ENCODE assay signal across 8 mouse cellular contexts in genomic region chr11:101069391-101070188, GRCm38 (mm10). TPM values are rescaled to one million over a fixed set of nuclear protein-coding genes. Genes with fewer than 3 reads are reported as not detected.
DNase-seq lines count a peak whose midpoint lies in the region; ATAC-seq and TF ChIP-seq lines count a peak whose summit lies in the region.

Gene Naglu, plus strand, starts transcription at chr11:101070012.

- ATAC-seq in cerebellum, adult (ENCODE audit: insufficient number of reproducible peaks, low FRiP score, low TSS enrichment): peak; percentile 79
- ATAC-seq in forebrain, embryonic 13.5 days: peak; percentile 91
- ATAC-seq in heart, postnatal 0 days (ENCODE audit: insufficient read depth, low read depth): peak; percentile 88
- ATAC-seq in liver, embryonic 15.5 days (ENCODE audit: insufficient read depth): peak; percentile 82
- ATAC-seq in neural tube, embryonic 11.5 days (ENCODE audit: insufficient read depth, low FRiP score, low TSS enrichment): peak; percentile 86; the same call in 1 of the 2 replicates
- peak; percentile 87 for ATAC-seq in stomach, embryonic 16.5 days (ENCODE audit: insufficient read depth, low FRiP score)

- H3K4me2 ChIP-seq in forebrain, embryonic 13.5 days: peak within 1 kb of the TSS; percentile 93
- peak within 1 kb of the TSS; percentile 99 for H3K4me2 ChIP-seq in heart, postnatal 0 days (ENCODE audit: low read depth, low read length)
- peak within 1 kb of the TSS; percentile 94 for H3K4me2 ChIP-seq in liver, embryonic 15.5 days
- H3K4me2 ChIP-seq in neural tube, embryonic 11.5 days (ENCODE audit: low read depth): peak within 1 kb of the TSS; percentile 99
- H3K4me2 ChIP-seq in stomach, embryonic 16.5 days (ENCODE audit: low read depth, low read length): peak within 1 kb of the TSS; percentile 94

- WGBS in forebrain, embryonic 13.5 days: 6% methylated on average over 35 of the region's 35 CpGs
- WGBS in heart, postnatal 0 days: 4% methylated on average over 35 of the region's 35 CpGs
- 2% methylated on average over 35 of the region's 35 CpGs for WGBS in liver, embryonic 15.5 days (ENCODE audit: insufficient replicate concordance)
- WGBS in neural tube, embryonic 11.5 days: 5% methylated on average over 35 of the region's 35 CpGs
- 3% methylated on average over 35 of the region's 35 CpGs for WGBS in stomach, embryonic 16.5 days

- H3K4me3 ChIP-seq in ES-Bruce4 (ENCODE audit: low read depth, low read length): peak within 1 kb of the TSS; percentile 81
- peak within 1 kb of the TSS; percentile 70 for H3K4me3 ChIP-seq in forebrain, embryonic 13.5 days
- H3K4me3 ChIP-seq in heart, postnatal 0 days (ENCODE audit: low read depth, low read length): peak within 1 kb of the TSS; percentile 69
- H3K4me3 ChIP-seq in liver, embryonic 15.5 days (replicated peaks): peak within 1 kb of the TSS; percentile 78
- peak within 1 kb of the TSS; percentile 79 for H3K4me3 ChIP-seq in neural tube, embryonic 11.5 days (ENCODE audit: low read depth, low read length)
- peak within 1 kb of the TSS; percentile 77 for H3K4me3 ChIP-seq in stomach, embryonic 16.5 days (replicated peaks; ENCODE audit: low read length)

- H3K27me3 ChIP-seq in ES-Bruce4 (ENCODE audit: control insufficient read depth, insufficient read depth, low read length, poor library complexity, severe bottlenecking): no peaks in the 10 kb centered on the region
- no peaks in the 10 kb centered on the region for H3K27me3 ChIP-seq in forebrain, embryonic 13.5 days
- H3K27me3 ChIP-seq in heart, postnatal 0 days (ENCODE audit: control insufficient read depth, insufficient read depth, low read length): no peaks in the 10 kb centered on the region
- peaks cover 58% of the 10 kb centered on the region for H3K27me3 ChIP-seq in liver, embryonic 15.5 days
- H3K27me3 ChIP-seq in neural tube, embryonic 11.5 days (ENCODE audit: control insufficient read depth, insufficient read depth, low read length): peaks cover 10% of the 10 kb centered on the region; the same call in 1 of the 2 replicates
- no peaks in the 10 kb centered on the region for H3K27me3 ChIP-seq in stomach, embryonic 16.5 days (ENCODE audit: control insufficient read depth, insufficient read depth, low read length)

- H3K4me1 ChIP-seq in ES-Bruce4 (ENCODE audit: control insufficient read depth, insufficient read depth, low read length): no peaks in the 10 kb centered on the region
- H3K4me1 ChIP-seq in forebrain, embryonic 13.5 days: peaks cover 24% of the 10 kb centered on the region
- peaks cover 14% of the 10 kb centered on the region for H3K4me1 ChIP-seq in heart, postnatal 0 days (ENCODE audit: control insufficient read depth, insufficient read depth)
- peaks cover 44% of the 10 kb centered on the region for H3K4me1 ChIP-seq in liver, embryonic 15.5 days (replicated peaks)
- no peaks in the 10 kb centered on the region; the same call in 1 of the 2 replicates for H3K4me1 ChIP-seq in neural tube, embryonic 11.5 days (ENCODE audit: control insufficient read depth, insufficient read depth, low read length)
- peaks cover 25% of the 10 kb centered on the region for H3K4me1 ChIP-seq in stomach, embryonic 16.5 days (ENCODE audit: control insufficient read depth, insufficient read depth, low read length)

- peak; percentile 91 for DNase-seq in heart, postnatal 0 days (ENCODE audit: low spot score)
- peak; percentile 96 to 98 for DNase-seq in kidney, postnatal 4 days
- peak; percentile 91 for DNase-seq in neural tube, embryonic 11.5 days (ENCODE audit: low spot score)

- no peaks in the 10 kb centered on the region for H3K36me3 ChIP-seq in ES-Bruce4 (ENCODE audit: control insufficient read depth, insufficient read depth, low read length, poor library complexity, severe bottlenecking)
- H3K36me3 ChIP-seq in forebrain, embryonic 13.5 days (ENCODE audit: poor library complexity, severe bottlenecking): no peaks in the 10 kb centered on the region
- no peaks in the 10 kb centered on the region for H3K36me3 ChIP-seq in heart, postnatal 0 days (replicated peaks; ENCODE audit: control insufficient read depth, insufficient read depth, low read length)
- peaks cover 1% of the 10 kb centered on the region; the same call in 1 of the 2 replicates for H3K36me3 ChIP-seq in liver, embryonic 15.5 days (replicated peaks)
- H3K36me3 ChIP-seq in neural tube, embryonic 11.5 days (ENCODE audit: control insufficient read depth, insufficient read depth, low read length): no peaks in the 10 kb centered on the region
- no peaks in the 10 kb centered on the region for H3K36me3 ChIP-seq in stomach, embryonic 16.5 days (ENCODE audit: control insufficient read depth, insufficient read depth, low read length)

- no peak within 1 kb of the TSS for H3K27ac ChIP-seq in ES-Bruce4 (ENCODE audit: insufficient read depth, low read length)
- H3K27ac ChIP-seq in forebrain, embryonic 13.5 days: peak within 1 kb of the TSS; percentile 15
- H3K27ac ChIP-seq in heart, postnatal 0 days (ENCODE audit: low read depth): peak within 1 kb of the TSS; percentile 54
- H3K27ac ChIP-seq in liver, embryonic 15.5 days (replicated peaks): 0 out of 2 replicates have a peak within 1 kb of the TSS, but pooled peaks have one; percentile 30
- H3K27ac ChIP-seq in neural tube, embryonic 11.5 days (ENCODE audit: low read depth, low read length): no peak within 1 kb of the TSS
- H3K27ac ChIP-seq in stomach, embryonic 16.5 days (ENCODE audit: low read length): no peak within 1 kb of the TSS

- TF ChIP-seq CTCF in ES-Bruce4 (IDR thresholded peaks at IDR 0.05; ENCODE audit: low read depth, low read length): no peak
- no peak for TF ChIP-seq CTCF in heart, postnatal 0 days (IDR thresholded peaks at IDR 0.05; ENCODE audit: low read depth)

- peak within 1 kb of the TSS; percentile 77 for H3K9ac ChIP-seq in ES-Bruce4 (ENCODE audit: low read depth, poor library complexity, severe bottlenecking)
- H3K9ac ChIP-seq in forebrain, embryonic 13.5 days: peak within 1 kb of the TSS; percentile 85
- peak within 1 kb of the TSS; percentile 65 for H3K9ac ChIP-seq in heart, postnatal 0 days (replicated peaks; ENCODE audit: low read depth, low read length)
- H3K9ac ChIP-seq in liver, embryonic 15.5 days: peak within 1 kb of the TSS; percentile 65
- peak within 1 kb of the TSS; percentile 81 for H3K9ac ChIP-seq in neural tube, embryonic 11.5 days (ENCODE audit: low read length)
- H3K9ac ChIP-seq in stomach, embryonic 16.5 days (ENCODE audit: low read length): peak within 1 kb of the TSS; percentile 82

- no peak; the same call in 1 of the 2 replicates for TF ChIP-seq EP300 in ES-Bruce4 (IDR thresholded peaks at IDR 0.05; ENCODE audit: insufficient read depth, low read depth, low read length)
- TF ChIP-seq EP300 in heart, postnatal 0 days (IDR thresholded peaks at IDR 0.05; ENCODE audit: low read depth): peak; percentile 72

- H3K9me3 ChIP-seq in ES-Bruce4 (replicated peaks; ENCODE audit: control insufficient read depth, insufficient read depth, low read length, poor library complexity, severe bottlenecking): no peaks in the 10 kb centered on the region
- no peaks in the 10 kb centered on the region for H3K9me3 ChIP-seq in forebrain, embryonic 13.5 days (replicated peaks)
- no peaks in the 10 kb centered on the region for H3K9me3 ChIP-seq in heart, postnatal 0 days (replicated peaks; ENCODE audit: control insufficient read depth, low read length)
- H3K9me3 ChIP-seq in liver, embryonic 15.5 days (replicated peaks): no peaks in the 10 kb centered on the region
- no peaks in the 10 kb centered on the region for H3K9me3 ChIP-seq in neural tube, embryonic 11.5 days (ENCODE audit: control insufficient read depth, low read length)
- no peaks in the 10 kb centered on the region for H3K9me3 ChIP-seq in stomach, embryonic 16.5 days (replicated peaks; ENCODE audit: control insufficient read depth, low read length)

- TF ChIP-seq POLR2A in ES-Bruce4 (IDR thresholded peaks at IDR 0.05; ENCODE audit: insufficient read depth, low read length): peak; percentile 47

RNA-seq across cellular contexts. Expression of gene Naglu, which starts in this region (rescaled TPM):
- 7.3 and 7.9 TPM in 2 replicates for polyA plus RNA-seq in ES-Bruce4 (2011; ENCODE audit: insufficient read depth, insufficient read length, low read depth, missing spikeins)
- 4.8 and 6.5 TPM in 2 replicates for polyA plus RNA-seq in forebrain, embryonic 13.5 days (2015; fragmentation: Nextera tagmentation; extraction: Ambion mirVana)
- 15.8 and 20.2 TPM in 2 replicates for total RNA-seq in heart, postnatal 0 days (2014; rRNA removed; ENCODE audit: low replicate concordance)
- polyA plus RNA-seq in heart, postnatal 0 days (2015; fragmentation: Nextera tagmentation; extraction: Ambion mirVana): 10.3 and 12.0 TPM in 2 replicates
- polyA plus RNA-seq in liver, embryonic 15.5 days (2015; fragmentation: Nextera tagmentation; extraction: Ambion mirVana): 7.1 and 7.5 TPM in 2 replicates
- 5.8 and 5.9 TPM in 2 replicates for polyA plus RNA-seq in neural tube, embryonic 11.5 days (2014; fragmentation: Nextera tagmentation; extraction: Ambion mirVana)
- 17.0 and 17.2 TPM in 2 replicates for polyA plus RNA-seq in stomach, embryonic 16.5 days (2015; fragmentation: Nextera tagmentation; extraction: Ambion mirVana)

Comparison
In these comparisons a context has a peak if more than half of its experiments do, and no peak if none do; other contexts are left out.
1. H3K27ac ChIP-seq: peak in forebrain, embryonic 13.5 days (single experiment), heart, postnatal 0 days (single experiment) and liver, embryonic 15.5 days (single experiment); none in ES-Bruce4 (single experiment), neural tube, embryonic 11.5 days (single experiment) and stomach, embryonic 16.5 days (single experiment).
2. Peak in every context shown above with its lines, with median percentiles within 50 percentile points of each other: H3K4me3 ChIP-seq, H3K9ac ChIP-seq, ATAC-seq, H3K4me2 ChIP-seq and DNase-seq.